Mouse (Mus musculus) C2C12 (cell line): ENCODE data around the gene Cyp2t4. TPM values are rescaled to one million over a fixed set of nuclear protein-coding genes. Genes with fewer than 3 reads are reported as not detected.

Source experiments
- H3K27me3 ChIP-seq: one replicate; pipeline ENCODE4 v1.6.1; 2011; ENCODE audit not compliant: control insufficient read depth, insufficient read depth, insufficient read length
- H3K36me3 ChIP-seq: one replicate; pipeline ENCODE4 v1.6.1; 2011; ENCODE audit not compliant: control insufficient read depth, insufficient read depth
- H3K4me3 ChIP-seq: one replicate; pipeline ENCODE4 v1.5.1; 2011; ENCODE audit warnings: mild to moderate bottlenecking, control low read depth; ENCODE audit not compliant: poor library complexity, insufficient read depth, severe bottlenecking
- H3K79me2 ChIP-seq: one replicate; pipeline ENCODE4 v1.6.1; 2011; ENCODE audit not compliant: control insufficient read depth, insufficient read depth
- H3K79me3 ChIP-seq: one replicate; pipeline ENCODE4 v1.6.1; 2011; ENCODE audit warnings: low read depth, control low read depth
- H3ac ChIP-seq: one replicate; pipeline ENCODE3; 2011; ENCODE audit warnings: low read depth; ENCODE audit not compliant: control insufficient read depth, insufficient read length
- CEBPB ChIP-seq: IDR thresholded peaks from one replicate; pipeline ENCODE4 v1.6.1; 2011; ENCODE audit warnings: low read depth, mild to moderate bottlenecking, control low read depth, moderate library complexity
- CTCF ChIP-seq: IDR thresholded peaks from one replicate; pipeline ENCODE4 v1.5.1; 2011; ENCODE audit not compliant: control insufficient read depth, insufficient read depth, insufficient read length
- FOSL1 ChIP-seq: IDR thresholded peaks from one replicate; pipeline ENCODE4 v1.8.0; 2011; ENCODE audit warnings: mild to moderate bottlenecking, low read length; ENCODE audit not compliant: poor library complexity, insufficient read depth, severe bottlenecking
- MAX ChIP-seq: IDR thresholded peaks from one replicate; pipeline ENCODE4 v1.6.1; 2011; ENCODE audit warnings: mild to moderate bottlenecking, control low read depth
- MYOD1 ChIP-seq: IDR thresholded peaks from one replicate; pipeline ENCODE4 v1.6.1; 2011; ENCODE audit warnings: low read depth; ENCODE audit not compliant: control insufficient read depth, insufficient read length
- MYOG ChIP-seq: IDR thresholded peaks from one replicate; pipeline ENCODE4 v1.6.1; 2011; ENCODE audit not compliant: control insufficient read depth, insufficient read length; ENCODE audit errors: extremely low read depth
- USF1 ChIP-seq: IDR thresholded peaks from one replicate; pipeline ENCODE4 v1.6.1; 2011; ENCODE audit warnings: low read depth, mild to moderate bottlenecking, control low read depth, moderate library complexity
- polyA plus RNA-seq: library from polyadenylated mRNA; unstranded; fragments of >200 nt; fragmentation: generic; extraction: Trizol; gene quantifications from one replicate; pipeline ENCODE4 v1.2.1, GENCODE M21; 2012; ENCODE audit warnings: missing spikeins

The Cyp2t4 gene
- polyA plus RNA-seq, 1 experiment = not detected

GRCm38 (mm10) chr7:27192434-27192833 is 38.9 kb downstream of the Cyp2t4 start:
- H3K79me2 ChIP-seq = peaks cover 66% of the 10 kb centered on the region
- H3K79me3 ChIP-seq = peaks cover 53% of the 10 kb centered on the region
- no peaks in the 10 kb centered on the region for H3K27me3 ChIP-seq
- H3K36me3 ChIP-seq = peaks cover 61% of the 10 kb centered on the region
- no peak overlapping the region for H3K4me3 ChIP-seq
- TF ChIP-seq MYOD1 (no peak), CTCF (no peak), CEBPB (no peak), MYOG (no peak), USF1 (no peak), MAX (no peak), FOSL1 (no peak)
- H3ac ChIP-seq = no peak overlapping the region

DNA sequence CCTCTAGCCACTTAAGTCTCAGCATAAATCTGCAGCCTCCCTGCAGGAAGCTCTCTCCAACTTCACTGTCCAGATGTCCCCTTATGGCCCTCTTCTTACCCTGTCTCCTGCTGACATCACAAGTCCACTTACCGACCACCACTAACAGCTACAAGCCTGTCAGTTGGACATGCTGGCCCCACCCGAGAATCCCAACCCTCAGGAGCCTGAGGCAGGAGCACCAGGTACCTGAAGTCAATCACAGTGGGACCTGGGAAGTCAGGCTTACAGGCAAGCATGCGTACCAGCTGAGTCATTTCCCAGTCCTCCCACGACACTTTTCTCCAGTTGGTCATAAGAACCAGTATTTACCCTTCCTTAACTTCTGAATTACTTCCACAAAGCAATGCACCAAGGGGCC is 40.2 kb downstream of the Cyp2t4 start:
- no peaks in the 10 kb centered on the region for H3K27me3 ChIP-seq
- H3K79me3 ChIP-seq = peaks cover 53% of the 10 kb centered on the region
- H3K79me2 ChIP-seq = peaks cover 66% of the 10 kb centered on the region
- peaks cover 49% of the 10 kb centered on the region for H3K36me3 ChIP-seq
- no peak overlapping the region for H3K4me3 ChIP-seq
- no peak for TF ChIP-seq CTCF
- no peak for TF ChIP-seq MAX
- no peak for TF ChIP-seq USF1
- no peak for TF ChIP-seq FOSL1
- TF ChIP-seq MYOG = no peak
- no peak for TF ChIP-seq MYOD1
- TF ChIP-seq CEBPB = no peak
- no peak overlapping the region for H3ac ChIP-seq

- Histone ChIP-seq H3K36me3 (peaks cover 35% of the 10 kb centered on the region), H3ac (peak within 1 kb of the TSS; percentile 88), H3K79me3 (peaks cover 43% of the 10 kb centered on the region), H3K79me2 (peaks cover 50% of the 10 kb centered on the region), H3K4me3 (peak within 1 kb of the TSS; percentile 78), H3K27me3 (no peaks in the 10 kb centered on the region)
- TF ChIP-seq USF1 (peak; percentile 99), MYOD1 (peak; percentile 85), MAX (peak; percentile 87), MYOG (no peak)
Observed at GRCm38 (mm10) chr7:27195681-27196611, 42.4 kb downstream of the Cyp2t4 start, which contains the start of the genes BC024978 and Snrpa. Gene BC024978, plus strand, starts transcription at chr7:27195781. Gene Snrpa, minus strand, starts transcription at chr7:27196271.

DNA sequence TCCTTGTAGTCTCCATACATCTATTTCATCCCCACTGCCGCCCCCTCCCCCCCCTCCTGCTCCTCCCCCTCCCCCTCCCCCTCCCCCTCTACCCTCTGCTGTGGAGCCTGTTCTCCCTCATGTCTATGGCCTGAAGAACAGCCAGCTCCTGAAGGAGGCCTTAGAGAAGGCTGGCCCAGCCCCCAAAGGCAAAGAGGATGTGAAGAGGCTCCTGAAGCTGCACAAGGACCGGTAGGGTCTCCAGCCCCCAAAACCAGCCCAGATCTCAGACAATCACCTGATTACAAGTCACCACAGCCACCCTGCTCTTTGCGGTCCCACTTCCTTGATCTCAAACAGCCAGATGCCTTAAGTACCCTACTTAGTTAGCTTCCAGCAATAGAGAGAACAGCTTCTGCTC is 43.6 kb downstream of the Cyp2t4 start:
- no peaks in the 10 kb centered on the region for H3K27me3 ChIP-seq
- TF ChIP-seq CTCF (no peak), MYOG (no peak), USF1 (no peak), CEBPB (no peak), MAX (no peak), FOSL1 (no peak), MYOD1 (no peak)
- peaks cover 23% of the 10 kb centered on the region for H3K36me3 ChIP-seq
- peaks cover 38% of the 10 kb centered on the region for H3K79me2 ChIP-seq
- H3K79me3 ChIP-seq = peaks cover 33% of the 10 kb centered on the region
- H3K4me3 ChIP-seq = no peak overlapping the region
- H3ac ChIP-seq = no peak overlapping the region

- no peak overlapping the region for H3K4me3 ChIP-seq
- H3K27me3 ChIP-seq = no peaks in the 10 kb centered on the region
- TF ChIP-seq USF1 (no peak), MAX (no peak), CEBPB (no peak), CTCF (no peak), FOSL1 (no peak), MYOD1 (no peak), MYOG (no peak)
- H3K36me3 ChIP-seq = peaks cover 18% of the 10 kb centered on the region
- peaks cover 33% of the 10 kb centered on the region for H3K79me2 ChIP-seq
- peaks cover 28% of the 10 kb centered on the region for H3K79me3 ChIP-seq
- no peak overlapping the region for H3ac ChIP-seq
Observed at GRCm38 (mm10) chr7:27197634-27198033, 44.1 kb downstream of the Cyp2t4 start.

GRCm38 (mm10) chr7:27198355-27198754 is 44.8 kb downstream of the Cyp2t4 start:
- peaks cover 18% of the 10 kb centered on the region for H3K36me3 ChIP-seq
- H3K79me3 ChIP-seq = peaks cover 22% of the 10 kb centered on the region
- peaks cover 26% of the 10 kb centered on the region for H3K79me2 ChIP-seq
- H3ac ChIP-seq = no peak overlapping the region
- no peak for TF ChIP-seq FOSL1
- no peak for TF ChIP-seq CTCF
- no peak for TF ChIP-seq CEBPB
- no peak for TF ChIP-seq MYOG
- TF ChIP-seq USF1 = no peak
- TF ChIP-seq MAX = no peak
- no peak for TF ChIP-seq MYOD1
- H3K27me3 ChIP-seq = no peaks in the 10 kb centered on the region
- H3K4me3 ChIP-seq = no peak overlapping the region
